Mouse (Mus musculus) heart, postnatal 10 days (tissue): ENCODE measurements at regions not wholly inside any gene's neighbourhood (a gene's known extent, or its start where the extent isn't known, plus 50 kb on each side); places are given as distances from the start of the nearest gene placed in this dataset.
A peak's percentile ranks its signal among the peaks of the same experiment; 100 is the strongest.

ENCODE experiments used
- DNase-seq, 2 experiments: peaks; one replicate each; pipeline ENCODE4 v3.0.0; 2021
- intact Hi-C: fragments of 180-260 bp; cut with DNase I; formaldehyde crosslinking; loops from one replicate; pipeline ENCODE4 v1.15.1; 2025
- microRNA-seq, 2 experiments: library from miRNA; unstranded; fragments of <30 nt; microRNA quantifications; one replicate each; pipeline ENCODE4 v1.2.0; 2022

- DNase-seq = no peak
- intact Hi-C loops = no loop called here
Observed at GRCm38 (mm10) chr2:84260701-84261100, 164.5 kb downstream of the Calcrl start.

- intact Hi-C loops = no loop called here
- no peak for DNase-seq
Observed at GRCm38 (mm10) chr2:84261481-84261880, 163.7 kb downstream of the Calcrl start.

- DNase-seq = no peak
- intact Hi-C loops = no loop called here
Observed at GRCm38 (mm10) chr2:84264485-84264884, 160.7 kb downstream of the Calcrl start.

GRCm38 (mm10) chr2:84265002-84265401 is 160.2 kb downstream of the Calcrl start:
- intact Hi-C loops = no loop called here
- no peak for DNase-seq

- intact Hi-C loops = no loop called here
- DNase-seq = no peak
Observed at GRCm38 (mm10) chr2:84266158-84266557, 159.1 kb downstream of the Calcrl start.

GRCm38 (mm10) chr2:84266883-84267554 is 158.2 kb downstream of the Calcrl start:
- peak in 1 of 2 experiments; percentile 7 for DNase-seq
- intact Hi-C loops = no loop called here

GRCm38 (mm10) chr2:84274038-84274724 is 151.0 kb downstream of the Calcrl start:
- intact Hi-C loops = no loop called here
- DNase-seq = no peak

GRCm38 (mm10) chr2:84277181-84277580 is 148.0 kb downstream of the Calcrl start:
- intact Hi-C loops = no loop called here
- DNase-seq = no peak

Small RNA genes lying in the stretch of these regions (microRNA-seq; reads per million reads assigned to microRNA genes)
- gene Gm25972 = 0 reads per million in 2 experiments
